ENCODE assay signal across 8 mouse cellular contexts in the genomic region with DNA sequence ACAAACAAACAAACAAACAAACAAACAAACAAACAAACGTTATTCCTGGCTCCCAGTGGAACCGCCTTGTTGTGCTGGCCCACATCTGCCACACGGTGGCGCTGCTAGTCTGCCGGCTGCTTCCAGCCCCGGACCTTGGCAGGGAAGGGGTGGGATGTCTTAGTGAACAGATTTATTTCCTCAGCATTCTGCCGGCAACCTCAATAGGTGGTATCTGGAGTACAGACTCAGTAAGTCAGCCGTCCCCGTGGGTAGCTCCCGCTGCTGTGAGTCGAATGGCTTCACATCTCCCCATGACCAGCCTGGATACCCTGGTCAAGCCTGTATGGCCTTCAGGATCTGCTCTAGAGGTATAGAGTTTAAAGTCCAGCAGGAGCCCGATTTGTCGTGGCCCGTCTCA. TPM values are rescaled to one million over a fixed set of nuclear protein-coding genes. Genes with fewer than 3 reads are reported as not detected.
DNase-seq lines count a peak whose midpoint lies in the region; ATAC-seq lines count a peak whose summit lies in the region.

No protein-coding gene starts in this region.

- H3K4me2 ChIP-seq in forebrain, embryonic 12.5 days: peak overlapping the region; percentile 44
- peak overlapping the region; percentile 52 for H3K4me2 ChIP-seq in lung, embryonic 16.5 days (ENCODE audit: low read depth, low read length)

- no peaks in the 10 kb centered on the region for H3K9me3 ChIP-seq in forebrain, embryonic 12.5 days
- no peaks in the 10 kb centered on the region for H3K9me3 ChIP-seq in lung, embryonic 16.5 days (ENCODE audit: control insufficient read depth, low read length)

- intact Hi-C loops in heart, postnatal 36 days (cut with DNase I): loop anchor here (1.0 to 5.0 kb wide), 7 partner anchors 37 to 386 kb away; no protein-coding TSS in a partner anchor

- no peak overlapping the region for H3K27ac ChIP-seq in forebrain, embryonic 12.5 days
- no peak overlapping the region for H3K27ac ChIP-seq in lung, embryonic 16.5 days (ENCODE audit: low read length)

- ATAC-seq in forebrain, embryonic 12.5 days (ENCODE audit: low FRiP score): peak; percentile 71
- ATAC-seq in lung, embryonic 16.5 days (ENCODE audit: low read depth): peak; percentile 72

- 10% methylated on average over 14 of the region's 14 CpGs for WGBS in forebrain, embryonic 12.5 days
- WGBS in lung, embryonic 16.5 days: 6% methylated on average over 14 of the region's 14 CpGs

- H3K4me1 ChIP-seq in forebrain, embryonic 12.5 days: peaks cover 10% of the 10 kb centered on the region
- peaks cover 7% of the 10 kb centered on the region for H3K4me1 ChIP-seq in lung, embryonic 16.5 days (replicated peaks; ENCODE audit: control insufficient read depth, insufficient read depth, low read length)

- H3K27me3 ChIP-seq in forebrain, embryonic 12.5 days: no peaks in the 10 kb centered on the region
- no peaks in the 10 kb centered on the region for H3K27me3 ChIP-seq in lung, embryonic 16.5 days (ENCODE audit: control insufficient read depth, insufficient read depth, low read depth, low read length)

- peak; percentile 67 for DNase-seq in ES-CJ7 (ENCODE audit: low read depth, low spot score)
- DNase-seq in c-Kit-positive CD71-positive TER-119-negative erythroid progenitor cells, embryonic 14.5 days (ENCODE audit: low read depth): peak; percentile 35
- DNase-seq in heart, postnatal 36 days: peak; percentile 78 to 81
- DNase-seq in layer of hippocampus, adult 18-20 months (ENCODE audit: low spot score in 2 of 2): peak; percentile 40 to 64
- DNase-seq in retina, embryonic 14.5 days (ENCODE audit: low spot score): peak; percentile 86
- DNase-seq in urinary bladder, postnatal 25 days (ENCODE audit: low spot score): peak; percentile 72

- peak overlapping the region; percentile 22; the same call in 1 of the 2 replicates for H3K9ac ChIP-seq in forebrain, embryonic 12.5 days
- H3K9ac ChIP-seq in lung, embryonic 16.5 days (ENCODE audit: low read length): peak overlapping the region; percentile 49

- no peaks in the 10 kb centered on the region for H3K36me3 ChIP-seq in forebrain, embryonic 12.5 days (replicated peaks)
- H3K36me3 ChIP-seq in lung, embryonic 16.5 days (ENCODE audit: control insufficient read depth, insufficient read depth, low read length): no peaks in the 10 kb centered on the region

- no peak overlapping the region for H3K4me3 ChIP-seq in forebrain, embryonic 12.5 days (replicated peaks)
- H3K4me3 ChIP-seq in lung, embryonic 16.5 days (ENCODE audit: low read length): peak overlapping the region; percentile 17

RNA-seq across cellular contexts. Expression of gene Dab2ip, which starts 13.3 kb away (rescaled TPM):
- 36.8 and 56.9 TPM in 2 replicates for polyA plus RNA-seq in forebrain, embryonic 12.5 days (2016; fragmentation: Nextera tagmentation; extraction: Ambion mirVana)
- 10 to 100 TPM; 41.7 to 54.2 TPM for total RNA-seq in heart, postnatal 36 days (2021)
- 100 to 1,000 TPM; 108 to 109 TPM for total RNA-seq in layer of hippocampus, adult 18-20 months (2021)
- polyA plus RNA-seq in lung, embryonic 16.5 days (2015; fragmentation: Nextera tagmentation; extraction: Ambion mirVana): 30.9 and 34.2 TPM in 2 replicates

Comparison
In these comparisons a context has a peak if more than half of its experiments do, and no peak if none do; other contexts are left out.
1. DNase-seq: peak in every context shown above with its lines; median percentile 86 in retina, embryonic 14.5 days; 80 in heart, postnatal 36 days; 72 in urinary bladder, postnatal 25 days; 67 in ES-CJ7; 52 in layer of hippocampus, adult 18-20 months; 35 in c-Kit-positive CD71-positive TER-119-negative erythroid progenitor cells, embryonic 14.5 days.